Mouse (Mus musculus) urinary bladder, postnatal 25 days (tissue): Measurements from ENCODE around the gene Iscu.
"Not testable (repeated sequence)": the region's sequence is repeated elsewhere in the genome, so short reads cannot be mapped to it uniquely, and the experiment has no call there.

Source experiments
- DNase-seq: peaks from one replicate; pipeline ENCODE4 v3.0.0; 2022; ENCODE audit warnings: low spot score

Gene Iscu

DNA sequence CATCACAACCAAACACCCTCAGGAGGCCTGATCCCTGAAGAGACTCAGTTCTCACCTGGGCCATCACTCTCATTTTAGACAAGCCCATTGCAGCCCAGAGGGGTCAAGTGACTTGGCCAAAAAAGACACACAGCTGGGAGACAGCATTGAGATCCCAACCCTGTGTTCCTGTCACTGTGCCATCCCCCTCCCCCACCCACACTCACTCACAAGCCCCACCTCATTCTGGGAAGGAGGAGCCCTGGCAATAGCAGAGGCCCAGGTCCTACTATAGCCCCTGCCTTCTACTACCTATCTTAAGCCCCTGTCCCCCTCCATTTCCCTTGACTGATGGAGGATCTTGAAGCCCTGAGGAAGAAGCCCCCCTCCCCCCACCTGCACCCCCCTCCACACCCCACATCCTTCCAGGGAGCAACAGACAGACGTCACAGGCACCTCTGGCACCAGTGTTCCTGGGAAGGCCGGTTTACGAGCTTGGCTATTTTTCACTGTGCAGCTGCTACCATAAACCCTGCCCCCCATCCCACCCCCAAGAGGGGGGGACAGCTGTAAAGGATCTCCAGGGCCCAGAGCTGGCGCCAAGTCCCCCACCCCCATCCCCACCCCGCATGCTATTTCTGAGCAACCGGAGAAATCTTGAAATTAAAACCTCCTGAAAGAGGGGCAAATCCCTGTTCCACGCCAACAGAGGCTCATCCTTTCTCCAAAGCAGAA, 16.7 kb downstream of the Iscu start:
- peak; percentile 27 for DNase-seq

DNA sequence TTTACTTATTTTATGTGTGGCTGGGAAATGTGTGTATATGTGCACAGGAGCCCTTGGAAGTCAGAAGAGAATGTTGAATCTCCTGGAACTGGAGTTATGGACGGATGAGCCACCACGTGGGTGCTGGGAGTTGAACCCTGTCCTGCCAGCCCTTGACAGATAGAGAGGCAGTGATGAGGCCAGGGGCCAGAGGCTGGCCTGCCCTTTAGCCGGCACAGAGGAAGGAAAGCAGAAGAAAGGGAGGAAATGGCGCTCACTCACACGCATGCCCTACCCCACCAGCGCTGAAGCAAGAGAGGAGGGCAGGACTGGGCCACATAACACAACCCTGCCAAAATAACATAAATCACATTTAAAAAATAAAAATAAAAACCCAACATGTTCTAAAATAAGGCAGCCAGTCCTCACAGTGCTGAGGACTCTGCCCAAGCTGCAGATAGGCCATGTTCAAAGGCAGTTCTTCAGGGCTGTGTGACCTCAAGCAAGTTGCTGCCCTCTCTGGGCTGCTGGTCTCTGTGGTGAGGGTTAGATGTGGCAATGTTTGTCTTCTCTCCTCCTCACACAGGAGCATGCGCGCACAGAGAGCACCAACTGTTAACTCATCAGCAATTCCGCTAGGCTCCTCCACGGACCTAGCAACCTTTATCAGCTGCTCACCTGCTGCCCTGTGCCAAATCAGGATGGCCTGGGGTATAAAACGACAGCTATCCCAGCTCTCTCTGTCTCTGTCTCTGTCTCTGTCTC, 18.1 kb downstream of the Iscu start:
- no peak for DNase-seq

GRCm38 (mm10) chr5:113791197-113792095, 18.9 kb downstream of the Iscu start:
- no peak for DNase-seq

DNA sequence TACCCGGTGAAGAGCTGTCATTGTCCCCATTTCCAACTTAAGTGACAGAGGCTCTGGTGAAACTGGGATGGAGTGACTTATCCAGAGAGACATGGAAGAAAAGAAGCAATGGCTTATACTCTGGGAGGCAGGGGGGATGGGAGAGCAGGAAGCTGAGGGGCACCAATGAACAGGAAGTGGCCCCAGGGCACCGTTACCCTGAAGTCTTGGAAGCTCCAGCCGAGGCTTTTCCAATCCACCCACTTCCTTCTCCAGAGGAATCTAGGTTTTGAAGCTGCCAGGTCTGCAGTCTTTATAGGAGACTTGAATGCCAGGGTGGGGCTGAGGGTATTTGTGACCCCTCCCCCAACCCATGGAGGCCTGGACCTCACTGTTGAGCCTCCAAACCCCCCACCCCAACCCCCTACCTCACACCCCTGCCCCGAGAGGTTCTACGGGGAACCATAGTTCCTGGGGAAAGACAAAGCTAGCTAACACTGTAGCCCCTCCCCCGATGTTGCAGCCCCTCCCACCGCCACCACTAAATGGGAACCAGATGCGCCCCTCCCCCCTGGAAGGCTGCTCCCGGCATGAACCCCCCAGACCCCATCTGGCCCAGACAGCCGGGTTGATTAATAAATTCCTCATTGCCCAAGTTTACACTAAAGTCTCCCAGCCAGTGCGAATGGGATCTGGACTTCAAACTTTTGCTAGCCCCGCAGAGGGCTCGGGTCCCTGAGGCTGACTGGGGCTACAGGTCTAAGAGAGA, 24.0 kb downstream of the Iscu start:
- DNase-seq, result no peak

DNA sequence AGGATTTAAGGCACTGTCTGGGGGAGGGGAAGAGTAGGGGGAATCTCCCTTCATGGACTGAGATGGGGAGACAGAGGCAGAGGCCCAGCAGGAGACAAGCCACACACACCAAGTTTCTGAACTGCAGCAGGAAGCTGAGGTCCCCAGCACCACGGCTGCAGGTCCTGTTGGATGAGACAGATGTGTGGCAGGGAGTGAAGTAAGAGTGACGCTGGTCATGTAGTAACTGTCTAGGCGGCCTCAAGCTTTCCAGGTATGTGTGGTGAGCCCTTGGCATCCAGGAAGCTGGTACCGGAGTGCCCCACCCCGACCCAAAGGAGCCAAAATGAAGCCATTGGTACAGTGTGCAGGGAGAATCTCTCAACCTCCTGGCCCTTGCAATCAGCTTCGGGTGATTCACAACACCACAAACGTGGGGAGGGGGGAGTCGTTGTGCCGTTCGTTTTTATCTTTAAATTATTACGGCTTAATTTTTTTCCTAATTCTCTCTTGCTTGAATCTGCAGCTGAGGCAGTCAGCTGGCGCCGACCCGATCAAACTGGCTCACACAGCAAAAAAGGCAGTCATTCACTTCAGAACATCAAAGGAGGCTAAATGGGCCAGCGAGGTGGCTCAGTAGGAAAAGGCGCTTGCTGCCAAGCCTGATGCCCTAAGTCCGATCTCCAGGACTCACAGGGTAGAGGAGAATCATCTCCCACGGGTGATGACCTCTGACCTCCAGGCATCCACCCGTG, 24.8 kb downstream of the Iscu start:
- no peak for DNase-seq

DNA sequence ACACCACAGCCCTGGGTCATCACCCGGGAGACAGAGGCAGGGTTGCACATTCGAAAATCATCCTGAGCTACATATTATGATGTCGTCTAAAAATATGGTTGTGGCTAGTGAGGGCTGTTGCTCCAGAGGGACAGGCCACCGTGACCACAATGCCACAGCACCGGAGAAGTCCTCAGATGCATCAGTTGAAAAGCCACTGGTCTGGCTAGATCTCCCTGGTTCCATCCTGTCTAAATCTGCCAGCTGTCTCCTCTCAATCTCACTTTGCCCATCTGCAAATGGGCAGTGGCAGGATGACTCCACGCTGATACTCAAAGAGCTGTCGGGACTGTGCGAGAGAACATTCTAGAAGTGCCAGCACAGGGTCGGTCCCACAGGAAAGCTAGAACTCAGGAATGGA, 26.0 kb downstream of the Iscu start:
- DNase-seq, result no peak

DNA sequence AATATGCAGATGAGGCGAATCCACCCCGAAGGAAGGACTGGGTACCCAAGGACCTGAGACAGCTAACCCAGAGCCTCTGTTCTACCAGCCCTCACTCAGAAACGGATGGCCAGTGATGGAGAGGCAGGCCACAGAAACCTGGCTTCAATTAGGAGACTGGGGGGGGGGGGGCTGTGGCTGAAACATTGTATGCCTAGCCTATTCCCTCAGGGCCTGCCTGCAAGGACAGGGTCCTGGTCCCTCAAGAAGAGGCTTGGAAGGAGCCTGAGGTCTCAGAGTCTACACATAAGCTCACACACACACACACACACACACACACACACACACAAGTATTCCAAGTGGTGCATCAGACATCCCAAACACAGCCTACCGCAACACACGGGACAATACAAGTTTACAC, 27.1 kb downstream of the Iscu start:
- no peak for DNase-seq

GRCm38 (mm10) chr5:113800280-113800679, 27.7 kb downstream of the Iscu start, which contains the start of gene Tmem119:
Gene Tmem119 (minus strand): TSS chr5:113800516.
- DNase-seq, result peak; percentile 31

DNA sequence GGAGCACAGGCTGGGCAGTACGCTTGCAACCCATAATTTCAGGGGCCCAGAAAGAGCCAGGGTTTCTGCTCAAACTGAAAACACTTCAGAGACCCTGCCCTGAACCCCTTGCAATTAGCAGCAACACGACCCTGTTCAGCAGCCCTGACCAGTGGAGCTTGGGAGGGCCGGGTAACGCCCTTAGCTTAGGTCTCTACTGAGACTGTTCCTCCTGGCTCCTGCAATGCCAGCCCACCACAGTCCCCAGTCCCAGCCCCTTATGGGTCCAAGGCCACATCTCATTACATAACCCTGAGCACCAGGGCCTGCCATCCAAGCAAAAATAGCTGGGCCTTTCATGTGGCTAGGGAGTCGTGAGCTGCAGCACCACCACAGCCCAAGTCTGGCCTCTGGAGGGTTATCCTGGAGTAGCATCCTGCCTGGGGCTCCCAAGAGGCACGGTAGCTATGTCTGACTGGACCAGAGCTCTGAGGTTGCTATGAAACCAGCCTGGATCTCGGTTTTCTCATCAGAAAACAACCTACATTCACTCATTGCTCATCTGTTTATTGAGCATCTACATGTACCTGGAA, 31.9 kb downstream of the Iscu start:
- DNase-seq, result no peak

DNA sequence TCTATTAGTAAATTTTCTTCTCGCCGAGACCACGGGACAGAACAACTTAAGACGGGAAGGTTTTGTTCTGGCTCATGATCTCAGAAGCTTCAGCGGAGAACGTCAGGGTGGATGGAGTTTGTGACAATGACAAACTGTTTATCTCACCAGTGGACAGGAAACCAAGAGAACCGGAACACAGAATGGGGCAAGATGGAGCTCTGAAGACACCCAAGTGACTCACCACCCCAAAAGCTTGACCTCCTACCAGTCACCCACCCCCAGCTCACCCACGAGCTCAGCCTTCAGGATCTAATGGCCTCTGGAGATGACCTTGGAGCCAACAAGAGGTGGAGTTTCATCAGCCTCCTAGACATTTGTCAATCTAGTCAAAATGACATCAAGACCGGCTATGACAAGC, 32.8 kb downstream of the Iscu start:
- DNase-seq, result no peak

DNA sequence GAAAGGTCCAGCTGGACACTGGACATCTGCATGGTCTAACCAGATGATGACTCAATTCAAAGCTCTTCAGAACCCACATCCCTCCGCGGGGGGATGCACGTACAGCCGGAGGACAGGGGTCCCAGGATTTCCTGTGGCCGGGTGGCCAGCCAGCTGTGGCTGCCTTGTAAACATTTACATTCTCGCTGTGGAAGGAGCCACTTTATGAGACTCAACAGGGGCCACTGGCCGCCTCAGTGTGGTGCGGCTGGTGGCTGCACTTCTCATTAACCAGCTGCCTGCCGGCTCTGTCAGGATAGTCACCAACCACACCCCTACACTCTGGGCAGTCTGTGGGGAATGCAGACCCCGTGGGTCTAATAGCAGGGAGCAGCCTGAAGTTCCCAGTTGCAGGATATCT, 33.9 kb downstream of the Iscu start:
- no peak for DNase-seq

DNA sequence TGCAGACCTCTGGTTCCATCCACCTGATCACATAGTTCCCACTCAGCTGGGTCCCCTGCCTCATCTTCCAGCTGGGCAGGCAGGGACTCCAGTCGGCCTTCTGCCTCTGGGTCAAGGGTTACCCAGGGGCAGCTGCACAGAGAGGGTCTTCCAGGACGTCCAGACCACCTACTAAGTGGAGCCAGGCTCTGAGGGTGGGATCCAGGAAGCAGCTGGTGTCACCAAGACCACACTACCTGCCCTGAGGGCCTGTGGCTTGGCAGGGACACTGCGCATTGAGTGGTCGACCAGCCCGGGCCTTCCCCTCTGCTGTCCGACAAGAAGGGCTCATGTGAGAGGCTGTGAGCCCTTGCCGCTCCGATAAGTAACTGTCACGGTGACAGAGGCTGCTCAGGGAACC, 35.2 kb downstream of the Iscu start:
- DNase-seq, result no peak

DNA sequence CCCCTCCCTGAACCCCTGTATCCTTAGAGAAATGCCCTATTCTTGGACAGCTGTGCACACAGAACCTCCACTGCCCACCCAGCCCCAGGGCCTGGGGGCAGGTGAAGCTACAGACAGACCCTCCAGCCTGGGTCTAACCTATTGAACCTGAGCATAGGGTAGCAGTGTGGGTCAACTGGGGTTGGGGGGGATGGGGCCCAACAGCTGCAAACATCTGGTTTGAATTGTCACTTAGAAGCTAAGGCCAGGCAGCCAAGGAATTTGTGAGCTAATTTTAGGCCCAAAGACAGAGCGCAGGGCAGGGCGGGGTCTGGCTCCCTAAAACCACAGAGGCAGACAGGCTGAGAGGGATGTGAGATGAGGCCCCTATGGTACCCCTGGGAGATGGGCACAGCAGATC, 35.6 kb downstream of the Iscu start:
- no peak for DNase-seq

- DNase-seq, result no peak
Measured at GRCm38 (mm10) chr5:113810111-113810510, 37.6 kb downstream of the Iscu start.

DNA sequence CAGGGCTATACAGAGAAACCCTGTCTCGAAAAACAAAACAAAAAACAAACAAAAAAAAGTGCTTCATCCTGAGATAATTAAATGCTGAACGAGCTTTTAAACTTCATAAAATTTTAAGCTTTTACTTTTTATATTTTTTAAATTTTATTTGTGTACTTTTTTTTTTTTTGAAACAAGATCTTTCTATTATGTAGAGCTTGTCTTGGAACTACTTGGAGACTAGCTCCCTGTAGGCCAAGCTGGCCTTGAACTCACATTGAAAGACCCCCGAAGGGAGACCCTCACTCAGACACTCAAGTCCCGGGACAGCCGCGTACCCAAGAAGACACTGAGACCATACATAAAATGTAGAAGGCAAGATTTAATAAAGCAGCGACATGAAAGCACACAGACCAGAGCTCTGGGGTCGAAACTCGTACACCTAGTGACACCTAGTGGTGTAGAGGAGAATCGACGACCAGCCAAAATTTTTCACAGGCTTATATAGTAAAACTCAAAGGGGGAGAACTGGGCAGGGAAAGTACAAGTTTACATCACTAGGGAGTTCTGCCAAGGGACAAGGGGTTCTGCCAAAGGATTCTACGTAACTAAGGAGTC, 39.4 kb downstream of the Iscu start:
- not testable (repeated sequence) for DNase-seq

GRCm38 (mm10) chr5:113812638-113813037, 40.1 kb downstream of the Iscu start:
- DNase-seq, result no peak

- no peak for DNase-seq
Measured at GRCm38 (mm10) chr5:113813608-113814007, 41.1 kb downstream of the Iscu start.

DNA sequence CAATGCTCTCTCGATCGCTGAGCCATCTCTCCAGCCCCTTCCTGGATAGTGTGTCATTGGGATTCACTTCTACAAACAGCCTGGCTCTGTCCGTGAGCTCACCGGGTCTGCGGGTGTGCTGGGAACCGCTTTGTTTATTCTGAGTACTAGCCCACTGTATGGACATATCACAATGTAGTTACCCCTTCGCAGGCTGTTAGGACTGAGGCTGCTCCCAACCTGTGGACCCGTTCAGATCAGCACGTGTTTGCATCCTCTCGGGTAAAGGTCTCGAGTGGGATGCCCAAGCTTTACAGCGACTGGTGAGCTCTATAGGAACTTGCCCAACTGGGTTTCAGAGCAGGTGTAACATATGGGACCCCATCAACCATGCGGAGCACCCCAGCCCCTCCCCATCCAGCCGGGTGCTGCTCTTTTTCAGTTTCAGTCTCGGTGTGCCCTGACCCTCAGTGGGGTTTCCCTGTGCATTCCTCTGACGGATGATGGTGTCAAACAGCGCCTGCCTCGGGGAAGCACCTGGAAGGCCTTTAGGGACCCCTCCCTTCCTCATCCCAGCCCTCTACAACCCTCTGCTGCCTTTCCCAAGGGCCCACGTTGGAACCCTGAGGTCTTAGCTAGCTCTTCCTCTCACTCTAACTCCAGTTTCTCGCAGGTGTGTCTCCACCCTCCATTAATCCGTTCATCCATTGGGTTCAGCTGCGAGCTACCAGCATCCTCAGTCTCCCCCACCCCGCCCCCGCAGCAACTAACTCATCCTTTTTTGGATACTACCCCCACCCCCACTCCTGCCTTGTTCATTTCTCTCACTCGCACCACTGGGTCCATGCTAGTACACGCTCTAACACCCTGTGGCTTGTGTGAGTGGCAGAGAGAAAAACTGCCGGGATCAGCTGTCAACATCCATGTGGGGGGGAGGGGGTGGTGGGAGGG, 41.8 kb downstream of the Iscu start:
- no peak for DNase-seq

GRCm38 (mm10) chr5:113815041-113815389, 42.5 kb downstream of the Iscu start:
- no peak for DNase-seq
